Mouse (Mus musculus): ENCODE measurements around the gene Clmp. TPM values are rescaled to one million over a fixed set of nuclear protein-coding genes. Genes with fewer than 3 reads are reported as not detected.

Gene Clmp
- polyA plus RNA-seq, 1 experiment from 2014 or later = 26.2 TPM

DNA sequence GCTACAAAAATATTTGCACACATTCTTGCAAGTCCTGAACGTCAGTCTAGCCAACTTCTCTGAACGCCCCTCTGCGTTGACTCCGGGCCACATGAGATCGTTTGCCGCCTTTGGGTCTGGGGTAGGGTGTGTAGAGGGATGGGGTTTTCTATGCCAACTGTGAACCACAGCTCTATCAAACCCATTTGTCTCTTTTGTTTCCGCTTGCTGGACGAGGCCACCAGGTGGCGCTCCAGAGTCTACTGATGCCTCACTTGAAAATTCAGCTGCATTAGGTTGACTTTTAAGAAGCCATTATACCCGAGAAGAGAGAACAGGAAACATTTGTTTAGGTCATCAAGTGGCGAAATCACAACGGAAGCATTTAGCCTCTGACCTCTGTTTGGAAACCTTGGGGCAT is 148.8 kb downstream of the Clmp start:
- WGBS = 7% methylated on average over 12 of the region's 12 CpGs
- Histone ChIP-seq H3K27ac (ENCODE audit: low read depth, low read length) (no peak overlapping the region), H3K27me3 (ENCODE audit: control insufficient read depth, insufficient read depth, low read length) (no peaks in the 10 kb centered on the region), H3K36me3 (ENCODE audit: control insufficient read depth, insufficient read depth, low read length) (no peaks in the 10 kb centered on the region), H3K4me1 (ENCODE audit: control insufficient read depth, insufficient read depth, low read length) (no peaks in the 10 kb centered on the region), H3K4me2 (no peak overlapping the region), H3K9ac (ENCODE audit: low read length) (no peak overlapping the region), H3K4me3 (ENCODE audit: low read depth, low read length) (no peak overlapping the region), H3K9me3 (ENCODE audit: control insufficient read depth, low read length) (no peaks in the 10 kb centered on the region)
- peak; percentile 99 for DNase-seq (ENCODE audit: low spot score, missing footprints)
- no peak for ATAC-seq (ENCODE audit: low FRiP score)

Other genes starting within 250 kb of the Clmp start
- 2.3 and 2.5 TPM in 2 replicates for gene Gramd1b, start 154.6 kb upstream of the Clmp start, polyA plus RNA-seq (2014; fragmentation: Nextera tagmentation; extraction: Ambion mirVana)
- gene Gm21915, start 15.3 kb upstream of the Clmp start, polyA plus RNA-seq (2014; fragmentation: Nextera tagmentation; extraction: Ambion mirVana) = not detected in 2 replicates
- gene Hspa8, start 115.0 kb downstream of the Clmp start, polyA plus RNA-seq (2014; fragmentation: Nextera tagmentation; extraction: Ambion mirVana) = 3,704 and 3,886 TPM in 2 replicates
- gene Bsx, start 188.2 kb downstream of the Clmp start, polyA plus RNA-seq (2014; fragmentation: Nextera tagmentation; extraction: Ambion mirVana) = 0.22 and 0.50 TPM in 2 replicates